Mouse (Mus musculus): ENCODE measurements at regions not wholly inside any gene's neighbourhood (a gene's known extent, or its start where the extent isn't known, plus 50 kb on each side); places are given as distances from the start of the nearest gene placed in this dataset.

GRCm38 (mm10) chr12:25252776-25253510 lies 156.0 kb upstream of the Id2 start:
- Histone ChIP-seq H3K9ac (ENCODE audit: low read length) (no peak overlapping the region), H3K27me3 (ENCODE audit: control insufficient read depth, insufficient read depth, low read length) (no peaks in the 10 kb centered on the region), H3K4me1 (replicated peaks; ENCODE audit: control insufficient read depth, insufficient read depth) (no peaks in the 10 kb centered on the region), H3K4me2 (replicated peaks; ENCODE audit: low read depth) (no peak overlapping the region), H3K36me3 (ENCODE audit: control insufficient read depth, insufficient read depth, low read length) (no peaks in the 10 kb centered on the region), H3K4me3 (ENCODE audit: low read depth, low read length) (no peak overlapping the region), H3K27ac (replicated peaks) (no peak overlapping the region), H3K9me3 (ENCODE audit: control insufficient read depth, low read length) (0 out of 2 replicates have a peak, but pooled peaks cover 2% of the 10 kb centered on the region)
- TF ChIP-seq CTCF (IDR thresholded peaks at IDR 0.05; ENCODE audit: low read depth) (no peak), EP300 (optimal IDR thresholded peaks at IDR 0.05) (no peak)
- ATAC-seq (ENCODE audit: low FRiP score, low TSS enrichment) (no peak), DNase-seq (ENCODE audit: low spot score) (no peak)
- 89% methylated on average over 6 of the region's 6 CpGs for WGBS

DNA sequence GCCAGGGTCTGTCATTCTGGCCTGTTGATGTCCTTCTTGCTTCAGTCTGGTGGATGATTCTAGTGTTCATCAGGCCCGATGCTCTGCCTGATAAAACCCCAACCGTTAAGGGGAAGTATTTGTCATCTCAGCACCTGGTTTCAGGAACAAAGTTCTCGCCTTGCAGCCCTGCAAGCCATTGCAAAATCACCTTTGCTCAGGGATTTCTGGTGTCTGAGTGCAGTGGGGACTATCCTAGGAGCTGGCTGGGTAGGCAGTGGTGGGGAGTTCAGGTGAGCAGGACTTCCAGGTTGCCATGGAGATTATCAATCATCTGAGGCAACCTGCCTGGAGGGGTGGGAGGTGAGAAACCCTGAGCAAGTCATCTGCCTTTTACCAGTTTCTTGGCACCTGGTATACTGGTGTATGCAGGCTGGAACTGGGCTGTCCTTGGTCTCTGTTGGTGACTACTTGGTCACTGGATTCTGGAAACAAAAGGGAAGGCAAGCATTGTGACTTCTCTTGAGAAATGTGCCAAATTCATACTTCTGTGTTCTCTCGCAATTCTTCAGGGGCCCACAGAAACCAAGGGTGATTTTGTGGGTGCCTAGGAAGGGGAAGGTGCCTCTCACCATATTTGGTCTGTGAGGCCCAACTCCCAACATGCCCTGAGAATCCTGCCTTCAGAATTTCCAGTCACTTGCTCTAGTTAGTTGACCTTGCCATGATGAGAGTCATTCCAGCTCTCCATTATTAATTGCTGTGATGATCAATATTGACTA lies 154.7 kb upstream of the Id2 start:
- no peak overlapping the region for H3K4me2 ChIP-seq (replicated peaks; ENCODE audit: low read depth)
- ATAC-seq (ENCODE audit: low FRiP score, low TSS enrichment): peak; percentile 24; the same call in 1 of the 2 replicates
- H3K9ac ChIP-seq (ENCODE audit: low read length): no peak overlapping the region
- TF ChIP-seq CTCF (IDR thresholded peaks at IDR 0.05; ENCODE audit: low read depth): no peak
- no peak for TF ChIP-seq EP300 (optimal IDR thresholded peaks at IDR 0.05)
- 0 out of 2 replicates have a peak, but pooled peaks cover 2% of the 10 kb centered on the region for H3K9me3 ChIP-seq (ENCODE audit: control insufficient read depth, low read length)
- no peaks in the 10 kb centered on the region for H3K36me3 ChIP-seq (ENCODE audit: control insufficient read depth, insufficient read depth, low read length)
- no peak overlapping the region for H3K4me3 ChIP-seq (ENCODE audit: low read depth, low read length)
- H3K27ac ChIP-seq (replicated peaks): no peak overlapping the region
- H3K27me3 ChIP-seq (ENCODE audit: control insufficient read depth, insufficient read depth, low read length): no peaks in the 10 kb centered on the region
- no peak for DNase-seq (ENCODE audit: low spot score)
- H3K4me1 ChIP-seq (replicated peaks; ENCODE audit: control insufficient read depth, insufficient read depth): no peaks in the 10 kb centered on the region
- 59% methylated on average over 4 of the region's 4 CpGs for WGBS

GRCm38 (mm10) chr12:25250881-25251280 lies 153.9 kb upstream of the Id2 start:
- H3K9me3 ChIP-seq (ENCODE audit: control insufficient read depth, low read length): 0 out of 2 replicates have a peak, but pooled peaks cover 2% of the 10 kb centered on the region
- no peak overlapping the region for H3K9ac ChIP-seq (ENCODE audit: low read length)
- TF ChIP-seq EP300 (optimal IDR thresholded peaks at IDR 0.05): no peak
- TF ChIP-seq CTCF (IDR thresholded peaks at IDR 0.05; ENCODE audit: low read depth): no peak
- H3K4me3 ChIP-seq (ENCODE audit: low read depth, low read length): no peak overlapping the region
- H3K27me3 ChIP-seq (ENCODE audit: control insufficient read depth, insufficient read depth, low read length): no peaks in the 10 kb centered on the region
- no peaks in the 10 kb centered on the region for H3K36me3 ChIP-seq (ENCODE audit: control insufficient read depth, insufficient read depth, low read length)
- H3K4me1 ChIP-seq (replicated peaks; ENCODE audit: control insufficient read depth, insufficient read depth): no peaks in the 10 kb centered on the region
- DNase-seq (ENCODE audit: low spot score): no peak
- 66% methylated on average over 3 of the region's 3 CpGs for WGBS
- ATAC-seq (ENCODE audit: low FRiP score, low TSS enrichment): no peak
- H3K27ac ChIP-seq (replicated peaks): no peak overlapping the region
- H3K4me2 ChIP-seq (replicated peaks; ENCODE audit: low read depth): no peak overlapping the region

DNA sequence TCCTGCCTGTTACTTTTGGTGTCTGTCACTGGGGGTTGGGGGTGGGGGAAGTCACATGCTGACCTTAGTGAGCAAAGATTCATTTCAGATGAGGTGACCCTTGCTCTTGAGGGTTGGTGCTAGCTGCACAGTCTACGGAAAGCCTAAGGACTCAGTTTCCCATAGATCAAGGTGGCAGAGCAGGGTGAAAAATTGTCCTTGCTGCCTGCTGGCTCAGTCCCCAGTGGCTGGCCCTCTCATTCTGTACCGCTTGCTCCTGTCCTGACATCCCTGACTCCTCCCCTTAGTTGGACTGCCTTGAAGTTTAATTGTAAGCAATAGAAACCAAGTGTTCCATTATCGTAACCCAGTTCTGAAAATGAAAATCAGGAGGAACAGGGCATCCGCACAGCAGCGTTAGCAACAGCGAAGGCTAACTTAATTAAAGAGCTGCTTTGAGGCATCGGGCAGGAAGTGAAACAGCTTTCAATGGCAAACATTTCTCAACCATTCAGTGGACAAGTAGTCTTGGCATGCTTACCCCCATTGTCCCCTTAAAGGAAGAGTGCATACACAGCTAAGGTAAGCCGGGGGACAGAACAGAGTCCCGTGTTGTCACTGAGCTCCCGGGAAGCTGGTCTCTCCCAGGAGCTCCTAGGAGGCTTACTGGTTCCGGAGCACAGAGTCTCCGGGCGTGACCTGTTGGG lies 151.9 kb upstream of the Id2 start:
- no peaks in the 10 kb centered on the region for H3K36me3 ChIP-seq (ENCODE audit: control insufficient read depth, insufficient read depth, low read length)
- no peaks in the 10 kb centered on the region for H3K4me1 ChIP-seq (replicated peaks; ENCODE audit: control insufficient read depth, insufficient read depth)
- 0 out of 2 replicates have a peak overlapping the region, but pooled peaks have one; percentile 31 for H3K9ac ChIP-seq (ENCODE audit: low read length)
- H3K4me2 ChIP-seq (replicated peaks; ENCODE audit: low read depth): no peak overlapping the region
- H3K9me3 ChIP-seq (ENCODE audit: control insufficient read depth, low read length): 0 out of 2 replicates have a peak, but pooled peaks cover 2% of the 10 kb centered on the region
- TF ChIP-seq EP300 (optimal IDR thresholded peaks at IDR 0.05) (no peak), CTCF (IDR thresholded peaks at IDR 0.05; ENCODE audit: low read depth) (no peak)
- H3K27ac ChIP-seq (replicated peaks): no peak overlapping the region
- H3K4me3 ChIP-seq (ENCODE audit: low read depth, low read length): no peak overlapping the region
- no peaks in the 10 kb centered on the region for H3K27me3 ChIP-seq (ENCODE audit: control insufficient read depth, insufficient read depth, low read length)
- no peak for ATAC-seq (ENCODE audit: low FRiP score, low TSS enrichment)
- WGBS: 63% methylated on average over 13 of the region's 13 CpGs
- no peak for DNase-seq (ENCODE audit: low spot score)

DNA sequence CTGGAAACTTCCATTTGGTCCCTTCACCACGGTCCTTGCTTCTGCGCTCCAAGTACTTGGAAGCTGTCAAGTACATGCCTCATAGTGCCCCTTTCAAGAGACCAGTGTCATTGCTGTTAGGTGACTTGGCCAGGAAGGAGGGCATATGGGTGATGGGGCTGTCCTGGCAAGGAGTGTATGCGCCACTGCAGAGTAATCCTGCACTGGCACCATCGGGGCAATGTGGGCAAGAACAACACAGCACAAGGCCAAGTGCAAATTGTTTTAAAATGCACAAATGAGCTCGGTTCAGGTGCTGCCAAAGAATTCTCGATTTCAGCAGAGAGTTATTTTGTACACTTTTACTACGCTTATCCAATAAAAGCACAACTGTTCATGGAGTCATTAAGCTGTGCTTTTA lies 149.6 kb upstream of the Id2 start:
- no peaks in the 10 kb centered on the region for H3K27me3 ChIP-seq (ENCODE audit: control insufficient read depth, insufficient read depth, low read length)
- H3K9ac ChIP-seq (ENCODE audit: low read length): no peak overlapping the region
- TF ChIP-seq CTCF (IDR thresholded peaks at IDR 0.05; ENCODE audit: low read depth) (no peak), EP300 (optimal IDR thresholded peaks at IDR 0.05) (no peak)
- ATAC-seq (ENCODE audit: low FRiP score, low TSS enrichment) (no peak), DNase-seq (ENCODE audit: low spot score) (no peak)
- H3K27ac ChIP-seq (replicated peaks): no peak overlapping the region
- no peak overlapping the region for H3K4me3 ChIP-seq (ENCODE audit: low read depth, low read length)
- no peaks in the 10 kb centered on the region for H3K4me1 ChIP-seq (replicated peaks; ENCODE audit: control insufficient read depth, insufficient read depth)
- H3K4me2 ChIP-seq (replicated peaks; ENCODE audit: low read depth): no peak overlapping the region
- no peaks in the 10 kb centered on the region for H3K36me3 ChIP-seq (ENCODE audit: control insufficient read depth, insufficient read depth, low read length)
- H3K9me3 ChIP-seq (ENCODE audit: control insufficient read depth, low read length): no peaks in the 10 kb centered on the region
- 85% methylated on average over 7 of the region's 7 CpGs for WGBS

Data from stomach, postnatal 0 days (tissue).